Mouse (Mus musculus) stomach, embryonic 15.5 days (tissue): Measurements from ENCODE around the gene Mmachc. TPM values are rescaled to one million over a fixed set of nuclear protein-coding genes. Genes with fewer than 3 reads are reported as not detected.
A peak's percentile ranks its signal among the peaks of the same experiment; 100 is the strongest.
"Not testable (repeated sequence)": the region's sequence is repeated elsewhere in the genome, so short reads cannot be mapped to it uniquely, and the experiment has no call there.

Experiments
- ATAC-seq: fragments of 200-750 bp; cut with Nextera tagmentation; 2 replicates; pipeline ENCODE4 v1.8.0; 2017; ENCODE audit warnings: low read depth, moderate number of reproducible peaks, moderate TSS enrichment; ENCODE audit not compliant: insufficient read depth, low FRiP score
- H3K27ac ChIP-seq: fragments of 300-500 bp; sonication (generic); 2 replicates; pipeline ENCODE4 v1.5.1; 2015; ENCODE audit warnings: mild to moderate bottlenecking, inconsistent platforms
- H3K27me3 ChIP-seq: fragments of 300-500 bp; sonication (generic); replicated peaks from 2 replicates; pipeline ENCODE4 v1.6.1; 2015; ENCODE audit warnings: inconsistent platforms
- H3K36me3 ChIP-seq: fragments of 300-500 bp; sonication (generic); 2 replicates; pipeline ENCODE4 v1.6.1; 2015; ENCODE audit warnings: inconsistent platforms
- H3K4me1 ChIP-seq: fragments of 300-500 bp; sonication (generic); 2 replicates; pipeline ENCODE4 v1.6.1; 2015; ENCODE audit warnings: inconsistent platforms
- H3K4me2 ChIP-seq: fragments of 300-500 bp; sonication (generic); 2 replicates; pipeline ENCODE4 v1.6.1; 2015; ENCODE audit warnings: mild to moderate bottlenecking, inconsistent platforms
- H3K4me3 ChIP-seq: fragments of 300-500 bp; sonication (generic); replicated peaks from 2 replicates; pipeline ENCODE4 v1.5.1; 2015; ENCODE audit warnings: inconsistent platforms
- H3K9ac ChIP-seq: fragments of 300-500 bp; sonication (generic); 2 replicates; pipeline ENCODE4 v1.6.1; 2015; ENCODE audit warnings: inconsistent platforms
- H3K9me3 ChIP-seq: fragments of 300-500 bp; sonication (generic); 2 replicates; pipeline ENCODE4 v1.6.1; 2016; ENCODE audit warnings: inconsistent platforms
- WGBS: fragments of 180-500 bp; shearing (Covaris S2); methylation state at CpG from one replicate; pipeline ENCODE4 v1.1.7; 2015; 5-methylcytosine and 5-hydroxymethylcytosine counted together
- polyA plus RNA-seq: library from polyadenylated mRNA; unstranded; fragments of >200 nt; fragmentation: Nextera tagmentation; extraction: Ambion mirVana; gene quantifications from 2 replicates; pipeline ENCODE4 v1.2.1, GENCODE M21; 2015

The Mmachc gene
- polyA plus RNA-seq, 1 experiment from 2014 or later, result 23.5 TPM

DNA sequence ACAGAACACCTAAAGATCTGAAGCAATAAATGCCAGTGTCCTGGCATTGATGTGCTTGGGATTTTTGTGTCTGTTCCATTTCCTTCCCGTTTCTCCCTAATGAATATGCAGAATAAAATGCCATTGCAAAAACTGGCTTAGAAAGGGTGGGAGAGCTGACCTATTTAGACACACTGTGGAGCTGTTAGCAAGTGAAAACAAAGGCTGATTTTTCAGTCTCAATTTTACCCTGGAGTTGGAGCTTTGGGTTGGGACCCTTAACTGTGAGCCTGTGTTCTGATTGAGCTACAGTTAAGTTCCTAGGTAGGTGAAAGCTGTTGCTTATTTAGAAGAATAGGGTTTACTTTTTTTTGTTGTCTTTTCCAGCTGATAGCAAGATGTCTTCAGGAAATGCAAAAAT lies 21.2 kb downstream of the Mmachc start:
- 0 out of 2 replicates have a peak overlapping the region, but pooled peaks have one; percentile 10 for H3K9ac ChIP-seq

DNA sequence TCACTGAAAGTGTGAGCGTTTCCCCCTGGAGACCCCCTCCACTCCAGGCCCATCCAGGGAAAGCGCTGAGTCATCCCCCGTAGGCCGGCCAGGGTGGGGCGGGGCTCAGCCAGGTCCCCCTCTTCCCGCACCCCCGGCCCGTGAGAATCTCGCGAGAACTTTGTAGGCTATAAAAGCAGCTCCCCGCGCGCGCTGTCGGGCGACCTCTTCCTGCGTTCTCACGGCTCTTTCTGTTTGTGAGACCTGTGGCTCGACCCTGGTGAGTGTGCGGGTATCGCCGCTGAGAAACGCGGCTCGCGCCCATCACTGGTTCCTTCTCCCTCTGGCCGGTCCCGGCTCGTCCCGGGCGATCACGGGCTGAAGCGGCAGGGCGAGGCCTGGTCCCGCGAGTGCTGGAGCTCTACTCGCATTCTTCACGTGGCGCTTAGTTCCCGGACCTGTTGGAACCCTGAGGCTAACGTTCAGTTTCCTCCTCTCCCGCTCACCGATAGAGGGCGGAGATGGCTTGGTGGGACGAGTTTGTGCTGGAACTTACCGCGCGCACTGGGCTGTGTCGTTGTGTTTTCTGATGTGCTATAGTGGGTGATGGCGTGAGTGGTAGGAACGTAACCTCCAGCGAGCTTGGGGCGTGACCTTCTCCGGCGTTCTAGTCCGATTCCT lies 22.7 kb downstream of the Mmachc start, which contains the start of gene Prdx1:
Gene Prdx1, plus strand, starts transcription at position 143 of the 660 bp plus-strand sequence.
- Histone ChIP-seq H3K27me3 (no peaks in the 10 kb centered on the region), H3K4me3 (peak within 1 kb of the TSS; percentile 65), H3K4me2 (peak within 1 kb of the TSS; percentile 65), H3K9ac (peak within 1 kb of the TSS; percentile 73; the same call in 1 of the 2 replicates), H3K27ac (peak within 1 kb of the TSS; percentile 98), H3K9me3 (no peaks in the 10 kb centered on the region), H3K4me1 (peaks cover 12% of the 10 kb centered on the region; the same call in 1 of the 2 replicates), H3K36me3 (peaks cover 14% of the 10 kb centered on the region; the same call in 1 of the 2 replicates)
- WGBS, result under 1% methylated on average over 56 of the region's 56 CpGs
- ATAC-seq, result peak; percentile 91

More for the DNA sequence above, 21.2 kb downstream of the Mmachc start:
- peaks cover 20% of the 10 kb centered on the region; the same call in 1 of the 2 replicates for H3K36me3 ChIP-seq
- peak overlapping the region; percentile 65 for H3K4me3 ChIP-seq
- WGBS, result 24% methylated on average over 1 of the region's 1 CpGs
- no peaks in the 10 kb centered on the region for H3K27me3 ChIP-seq
- ATAC-seq, result no peak
- no peak overlapping the region for H3K27ac ChIP-seq
- peaks cover 15% of the 10 kb centered on the region for H3K4me1 ChIP-seq
- H3K4me2 ChIP-seq, result peak overlapping the region; percentile 65
- H3K9me3 ChIP-seq, result no peaks in the 10 kb centered on the region

GRCm38 (mm10) chr4:116684665-116685064 lies 23.5 kb downstream of the Mmachc start:
- peak overlapping the region; percentile 65 for H3K4me2 ChIP-seq
- H3K27ac ChIP-seq, result peak overlapping the region; percentile 98
- no peaks in the 10 kb centered on the region for H3K27me3 ChIP-seq
- no peak for ATAC-seq
- H3K36me3 ChIP-seq, result peaks cover 10% of the 10 kb centered on the region; the same call in 1 of the 2 replicates
- no peak overlapping the region for H3K9ac ChIP-seq
- H3K4me1 ChIP-seq, result peaks cover 12% of the 10 kb centered on the region; the same call in 1 of the 2 replicates
- whole genome bisulfite sequencing, result 79% methylated on average over 2 of the region's 2 CpGs
- H3K9me3 ChIP-seq, result no peaks in the 10 kb centered on the region
- H3K4me3 ChIP-seq, result peak overlapping the region; percentile 65; the same call in 1 of the 2 replicates

GRCm38 (mm10) chr4:116683957-116684356 lies 24.2 kb downstream of the Mmachc start:
- 66% methylated on average over 4 of the region's 4 CpGs for WGBS
- Histone ChIP-seq H3K27ac (no peak overlapping the region), H3K9ac (no peak overlapping the region), H3K36me3 (peaks cover 5% of the 10 kb centered on the region; the same call in 1 of the 2 replicates), H3K27me3 (no peaks in the 10 kb centered on the region), H3K4me2 (no peak overlapping the region), H3K4me1 (peaks cover 12% of the 10 kb centered on the region; the same call in 1 of the 2 replicates), H3K9me3 (no peaks in the 10 kb centered on the region), H3K4me3 (no peak overlapping the region)
- ATAC-seq, result no peak

DNA sequence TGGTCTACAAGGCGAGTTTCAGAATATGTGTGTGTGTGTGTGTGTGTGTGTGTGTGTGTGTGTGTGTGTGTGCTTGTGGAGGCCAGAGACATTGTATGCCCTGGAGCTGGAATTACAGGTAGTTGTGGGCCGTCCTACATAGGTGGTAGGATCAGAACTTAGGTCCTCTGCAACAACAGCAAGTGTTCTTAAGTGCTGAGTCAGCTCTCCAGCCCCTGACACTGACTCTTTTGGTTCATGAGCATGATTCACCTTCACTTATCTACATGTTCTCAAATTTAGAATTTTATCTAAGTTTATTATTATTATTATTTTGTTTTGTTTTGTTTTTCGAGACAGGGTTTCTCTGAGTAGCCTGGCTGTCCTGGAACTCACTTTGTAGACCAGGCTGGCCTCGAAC lies 27.7 kb downstream of the Mmachc start:
- not testable (repeated sequence) for H3K4me2 ChIP-seq, H3K4me1 ChIP-seq, H3K4me3 ChIP-seq, H3K36me3 ChIP-seq, ATAC-seq, H3K9me3 ChIP-seq, H3K27me3 ChIP-seq, H3K27ac ChIP-seq, H3K9ac ChIP-seq
- WGBS, result 89% methylated on average over 4 of the region's 4 CpGs

- ATAC-seq, result no peak
- Histone ChIP-seq H3K4me2 (no peak overlapping the region), H3K27ac (no peak overlapping the region), H3K27me3 (no peaks in the 10 kb centered on the region), H3K9ac (no peak overlapping the region), H3K9me3 (no peaks in the 10 kb centered on the region), H3K4me3 (no peak overlapping the region), H3K36me3 (no peaks in the 10 kb centered on the region), H3K4me1 (no peaks in the 10 kb centered on the region)
- WGBS, result 65% methylated on average over 5 of the region's 5 CpGs
Observed at GRCm38 (mm10) chr4:116679141-116679540, 29.1 kb downstream of the Mmachc start.

GRCm38 (mm10) chr4:116677808-116678207 lies 30.4 kb downstream of the Mmachc start:
- 50% methylated on average over 1 of the region's 1 CpGs for WGBS
- Histone ChIP-seq H3K4me3 (no peak overlapping the region), H3K9ac (no peak overlapping the region), H3K27me3 (no peaks in the 10 kb centered on the region), H3K27ac (no peak overlapping the region), H3K4me1 (no peaks in the 10 kb centered on the region), H3K4me2 (no peak overlapping the region), H3K36me3 (no peaks in the 10 kb centered on the region), H3K9me3 (no peaks in the 10 kb centered on the region)
- no peak for ATAC-seq

GRCm38 (mm10) chr4:116676027-116676426 lies 32.2 kb downstream of the Mmachc start:
- no peak overlapping the region for H3K4me2 ChIP-seq
- no peak overlapping the region for H3K9ac ChIP-seq
- WGBS, result 81% methylated on average over 3 of the region's 3 CpGs
- ATAC-seq, result no peak
- no peaks in the 10 kb centered on the region for H3K27me3 ChIP-seq
- H3K27ac ChIP-seq, result no peak overlapping the region
- H3K9me3 ChIP-seq, result no peaks in the 10 kb centered on the region
- no peaks in the 10 kb centered on the region for H3K4me1 ChIP-seq
- no peak overlapping the region for H3K4me3 ChIP-seq
- no peaks in the 10 kb centered on the region for H3K36me3 ChIP-seq

- 82% methylated on average over 6 of the region's 6 CpGs for WGBS
- H3K36me3 ChIP-seq, H3K4me1 ChIP-seq, H3K4me3 ChIP-seq, H3K27me3 ChIP-seq, H3K27ac ChIP-seq, H3K4me2 ChIP-seq, ATAC-seq, H3K9me3 ChIP-seq, H3K9ac ChIP-seq: not testable (repeated sequence)
Observed at GRCm38 (mm10) chr4:116674761-116675160, 33.4 kb downstream of the Mmachc start.

GRCm38 (mm10) chr4:116672785-116673184 lies 35.4 kb downstream of the Mmachc start:
- no peaks in the 10 kb centered on the region for H3K9me3 ChIP-seq
- H3K27ac ChIP-seq, result peak overlapping the region; percentile 59
- no peaks in the 10 kb centered on the region for H3K36me3 ChIP-seq
- H3K4me1 ChIP-seq, result no peaks in the 10 kb centered on the region
- WGBS, result 36% methylated on average over 2 of the region's 2 CpGs
- H3K9ac ChIP-seq, result no peak overlapping the region
- H3K27me3 ChIP-seq, result no peaks in the 10 kb centered on the region
- peak; percentile 97 for ATAC-seq
- H3K4me2 ChIP-seq, result no peak overlapping the region
- H3K4me3 ChIP-seq, result no peak overlapping the region

DNA sequence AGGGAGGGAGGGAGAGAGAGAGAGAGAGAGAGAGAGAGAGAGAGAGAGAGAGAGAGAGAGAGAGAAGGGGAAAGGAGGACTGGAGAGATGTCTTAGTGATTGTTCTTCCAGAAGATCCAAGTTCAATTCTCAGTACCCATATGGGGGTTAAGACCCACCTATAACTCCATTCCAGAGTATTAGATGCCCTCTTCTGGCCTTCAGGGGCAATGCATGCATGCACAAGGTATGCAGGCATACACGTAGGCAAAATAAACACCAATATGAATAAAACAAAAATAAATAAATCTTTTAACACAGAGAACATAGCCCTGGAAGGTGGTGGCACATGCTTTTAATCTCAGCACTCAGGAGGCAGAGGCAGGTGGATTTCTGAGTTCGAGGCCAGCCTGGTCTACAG lies 38.9 kb downstream of the Mmachc start:
- Histone ChIP-seq H3K27ac (no peak overlapping the region), H3K36me3 (no peaks in the 10 kb centered on the region), H3K4me1 (no peaks in the 10 kb centered on the region), H3K9me3 (no peaks in the 10 kb centered on the region), H3K4me2 (no peak overlapping the region), H3K9ac (no peak overlapping the region), H3K27me3 (no peaks in the 10 kb centered on the region), H3K4me3 (no peak overlapping the region)
- WGBS, result 63% methylated on average over 2 of the region's 2 CpGs
- no peak for ATAC-seq

GRCm38 (mm10) chr4:116668145-116668544 lies 40.1 kb downstream of the Mmachc start:
- WGBS, result 40% methylated on average over 3 of the region's 3 CpGs

More at GRCm38 (mm10) chr4:116668145-116668544, 40.1 kb downstream of the Mmachc start:
- no peaks in the 10 kb centered on the region for H3K27me3 ChIP-seq
- no peak overlapping the region for H3K9ac ChIP-seq
- H3K4me2 ChIP-seq, result no peak overlapping the region
- H3K9me3 ChIP-seq, result no peaks in the 10 kb centered on the region
- H3K4me3 ChIP-seq, result no peak overlapping the region
- H3K27ac ChIP-seq, result peak overlapping the region; percentile 28; the same call in 1 of the 2 replicates
- no peaks in the 10 kb centered on the region for H3K4me1 ChIP-seq
- no peak for ATAC-seq
- H3K36me3 ChIP-seq, result no peaks in the 10 kb centered on the region
